Mouse (Mus musculus): ENCODE data around the gene Ctdsp2. TPM values are rescaled to one million over a fixed set of nuclear protein-coding genes. Genes with fewer than 3 reads are reported as not detected.

Ctdsp2 gene
- polyA plus RNA-seq, 1 experiment: 61.4 TPM

- H3K4me1 ChIP-seq (ENCODE audit: control insufficient read depth, insufficient read depth, insufficient read length): no peaks in the 10 kb centered on the region
- TF ChIP-seq POLR2A (IDR thresholded peaks at IDR 0.05; ENCODE audit: low read depth, low read length) (no peak), CTCF (IDR thresholded peaks at IDR 0.05; ENCODE audit: extremely low read depth, insufficient read depth, insufficient read length, insufficient replicate concordance) (no peak)
- no peak overlapping the region for H3K4me3 ChIP-seq (ENCODE audit: extremely low read depth, insufficient read depth, insufficient read length)
- H3K36me3 ChIP-seq (ENCODE audit: control insufficient read depth, insufficient read depth, low read length): no peaks in the 10 kb centered on the region
- 100% methylated on average over 1 of the region's 1 CpGs for whole genome bisulfite sequencing
- H3K27ac ChIP-seq (ENCODE audit: insufficient read depth, low read length): no peak overlapping the region
- H3K27me3 ChIP-seq (ENCODE audit: control insufficient read depth, insufficient read depth, low read length): no peaks in the 10 kb centered on the region
- no peak for DNase-seq (ENCODE audit: low read depth in 1 of 2, low spot score in 2 of 2)
Measured at GRCm38 (mm10) chr10:126952375-126952774, 26.1 kb upstream of the Ctdsp2 start.

GRCm38 (mm10) chr10:126953029-126953471 lies 25.5 kb upstream of the Ctdsp2 start:
- no peak overlapping the region for H3K4me3 ChIP-seq (ENCODE audit: extremely low read depth, insufficient read depth, insufficient read length)
- 87% methylated on average over 3 of the region's 3 CpGs for WGBS

GRCm38 (mm10) chr10:126956692-126957358 lies 21.7 kb upstream of the Ctdsp2 start:
- 77% methylated on average over 15 of the region's 15 CpGs for whole genome bisulfite sequencing
- DNase-seq (ENCODE audit: low read depth in 1 of 2, low spot score in 2 of 2): no peak
- Histone ChIP-seq H3K4me3 (ENCODE audit: extremely low read depth, insufficient read depth, insufficient read length) (no peak overlapping the region), H3K27me3 (ENCODE audit: control insufficient read depth, insufficient read depth, low read length) (no peaks in the 10 kb centered on the region), H3K27ac (ENCODE audit: insufficient read depth, low read length) (no peak overlapping the region), H3K4me1 (ENCODE audit: control insufficient read depth, insufficient read depth, insufficient read length) (no peaks in the 10 kb centered on the region), H3K36me3 (ENCODE audit: control insufficient read depth, insufficient read depth, low read length) (no peaks in the 10 kb centered on the region)
- TF ChIP-seq CTCF (IDR thresholded peaks at IDR 0.05; ENCODE audit: extremely low read depth, insufficient read depth, insufficient read length, insufficient replicate concordance) (no peak), POLR2A (IDR thresholded peaks at IDR 0.05; ENCODE audit: low read depth, low read length) (no peak)

More at GRCm38 (mm10) chr10:126953029-126953471, 25.5 kb upstream of the Ctdsp2 start:
- no peak for DNase-seq (ENCODE audit: low read depth in 1 of 2, low spot score in 2 of 2)
- Histone ChIP-seq H3K27me3 (ENCODE audit: control insufficient read depth, insufficient read depth, low read length) (no peaks in the 10 kb centered on the region), H3K4me1 (ENCODE audit: control insufficient read depth, insufficient read depth, insufficient read length) (no peaks in the 10 kb centered on the region), H3K27ac (ENCODE audit: insufficient read depth, low read length) (no peak overlapping the region), H3K36me3 (ENCODE audit: control insufficient read depth, insufficient read depth, low read length) (no peaks in the 10 kb centered on the region)
- no peak for TF ChIP-seq CTCF (IDR thresholded peaks at IDR 0.05; ENCODE audit: extremely low read depth, insufficient read depth, insufficient read length, insufficient replicate concordance)
- TF ChIP-seq POLR2A (IDR thresholded peaks at IDR 0.05; ENCODE audit: low read depth, low read length): no peak

- Histone ChIP-seq H3K27me3 (ENCODE audit: control insufficient read depth, insufficient read depth, low read length) (no peaks in the 10 kb centered on the region), H3K27ac (ENCODE audit: insufficient read depth, low read length) (no peak overlapping the region), H3K4me1 (ENCODE audit: control insufficient read depth, insufficient read depth, insufficient read length) (no peaks in the 10 kb centered on the region), H3K36me3 (ENCODE audit: control insufficient read depth, insufficient read depth, low read length) (no peaks in the 10 kb centered on the region), H3K4me3 (ENCODE audit: extremely low read depth, insufficient read depth, insufficient read length) (no peak overlapping the region)
- WGBS: 36% methylated on average over 25 of the region's 25 CpGs
- DNase-seq (ENCODE audit: low read depth in 1 of 2, low spot score in 2 of 2): no peak
- no peak for TF ChIP-seq CTCF (IDR thresholded peaks at IDR 0.05; ENCODE audit: extremely low read depth, insufficient read depth, insufficient read length, insufficient replicate concordance)
- no peak for TF ChIP-seq POLR2A (IDR thresholded peaks at IDR 0.05; ENCODE audit: low read depth, low read length)
Measured at GRCm38 (mm10) chr10:126957359-126958107, 21.0 kb upstream of the Ctdsp2 start.

GRCm38 (mm10) chr10:126960496-126960895 lies 18.0 kb upstream of the Ctdsp2 start:
- TF ChIP-seq CTCF (IDR thresholded peaks at IDR 0.05; ENCODE audit: extremely low read depth, insufficient read depth, insufficient read length, insufficient replicate concordance) (no peak), POLR2A (IDR thresholded peaks at IDR 0.05; ENCODE audit: low read depth, low read length) (no peak)
- H3K36me3 ChIP-seq (ENCODE audit: control insufficient read depth, insufficient read depth, low read length): no peaks in the 10 kb centered on the region
- no peak for DNase-seq (ENCODE audit: low read depth in 1 of 2, low spot score in 2 of 2)
- WGBS: 74% methylated on average over 8 of the region's 8 CpGs
- H3K4me3 ChIP-seq (ENCODE audit: extremely low read depth, insufficient read depth, insufficient read length): no peak overlapping the region
- no peaks in the 10 kb centered on the region for H3K4me1 ChIP-seq (ENCODE audit: control insufficient read depth, insufficient read depth, insufficient read length)
- no peaks in the 10 kb centered on the region for H3K27me3 ChIP-seq (ENCODE audit: control insufficient read depth, insufficient read depth, low read length)
- H3K27ac ChIP-seq (ENCODE audit: insufficient read depth, low read length): no peak overlapping the region

- Histone ChIP-seq H3K27ac (ENCODE audit: insufficient read depth, low read length) (no peak overlapping the region), H3K4me3 (ENCODE audit: extremely low read depth, insufficient read depth, insufficient read length) (no peak overlapping the region), H3K36me3 (ENCODE audit: control insufficient read depth, insufficient read depth, low read length) (no peaks in the 10 kb centered on the region), H3K4me1 (ENCODE audit: control insufficient read depth, insufficient read depth, insufficient read length) (no peaks in the 10 kb centered on the region), H3K27me3 (ENCODE audit: control insufficient read depth, insufficient read depth, low read length) (no peaks in the 10 kb centered on the region)
- DNase-seq (ENCODE audit: low read depth in 1 of 2, low spot score in 2 of 2): no peak
- WGBS: 84% methylated on average over 10 of the region's 10 CpGs
- TF ChIP-seq POLR2A (IDR thresholded peaks at IDR 0.05; ENCODE audit: low read depth, low read length): no peak
- TF ChIP-seq CTCF (IDR thresholded peaks at IDR 0.05; ENCODE audit: extremely low read depth, insufficient read depth, insufficient read length, insufficient replicate concordance): no peak
Measured at GRCm38 (mm10) chr10:126961757-126962156, 16.8 kb upstream of the Ctdsp2 start.

Measured in spleen, adult 2 months (tissue).